Mouse (Mus musculus) liver, adult (tissue): ENCODE results near the gene Tmem178b.

Experiments
- GATA4 ChIP-seq: IDR thresholded peaks from 2 replicates; pipeline ENCODE4 v1.6.1; 2014; ENCODE audit warnings: mild to moderate bottlenecking, low read length; ENCODE audit not compliant: insufficient replicate concordance

Gene Tmem178b

GRCm38 (mm10) chr6:40024336-40024934, 151.4 kb downstream of the Tmem178b start:
- no peak for TF ChIP-seq GATA4

- no peak for TF ChIP-seq GATA4
These were observed 159.8 kb downstream of the Tmem178b start for GRCm38 (mm10) chr6:40032901-40033300.

GRCm38 (mm10) chr6:40033935-40034334, 160.9 kb downstream of the Tmem178b start:
- no peak for TF ChIP-seq GATA4

- TF ChIP-seq GATA4, result no peak
These were observed 176.2 kb downstream of the Tmem178b start for GRCm38 (mm10) chr6:40048969-40049908.

- TF ChIP-seq GATA4, result no peak
These were observed 176.9 kb downstream of the Tmem178b start for GRCm38 (mm10) chr6:40049909-40050484.

GRCm38 (mm10) chr6:40051698-40052097, 178.6 kb downstream of the Tmem178b start:
- no peak for TF ChIP-seq GATA4

- no peak for TF ChIP-seq GATA4
These were observed 179.5 kb downstream of the Tmem178b start for GRCm38 (mm10) chr6:40052593-40052992.

GRCm38 (mm10) chr6:40059466-40059865, 186.4 kb downstream of the Tmem178b start:
- TF ChIP-seq GATA4, result no peak

- TF ChIP-seq GATA4, result no peak
These were observed 188.5 kb downstream of the Tmem178b start for GRCm38 (mm10) chr6:40061327-40062189.

- no peak for TF ChIP-seq GATA4
These were observed 189.1 kb downstream of the Tmem178b start for GRCm38 (mm10) chr6:40062190-40062501.

- no peak for TF ChIP-seq GATA4
These were observed 190.4 kb downstream of the Tmem178b start for GRCm38 (mm10) chr6:40063438-40063837.

- TF ChIP-seq GATA4, result no peak
These were observed 190.8 kb downstream of the Tmem178b start for GRCm38 (mm10) chr6:40063899-40064298.

- no peak for TF ChIP-seq GATA4
These were observed 191.3 kb downstream of the Tmem178b start for GRCm38 (mm10) chr6:40064342-40064741.

- no peak for TF ChIP-seq GATA4
These were observed 195.4 kb downstream of the Tmem178b start for GRCm38 (mm10) chr6:40068467-40068866.

GRCm38 (mm10) chr6:40071007-40071406, 197.9 kb downstream of the Tmem178b start:
- no peak for TF ChIP-seq GATA4
